Mouse (Mus musculus) heart, postnatal 25 days (tissue): ENCODE measurements around the gene Slc12a8. TPM values are rescaled to one million over a fixed set of nuclear protein-coding genes. Genes with fewer than 3 reads are reported as not detected.

Experiments
- DNase-seq: peaks from one replicate; pipeline ENCODE4 v3.0.0; 2022; ENCODE audit warnings: low spot score
- intact Hi-C: fragments of 180-260 bp; cut with DNase I; formaldehyde crosslinking; loops from one replicate; pipeline ENCODE4 v1.15.1; 2025
- total RNA-seq, 2 experiments: library from RNA; stranded (reverse); gene quantifications; 2 replicates each; pipeline ENCODE4 v1.2.3; 2021

The Slc12a8 gene
- total RNA-seq, 2 experiments from 2014 or later: 0.50 to 0.60 TPM

DNA sequence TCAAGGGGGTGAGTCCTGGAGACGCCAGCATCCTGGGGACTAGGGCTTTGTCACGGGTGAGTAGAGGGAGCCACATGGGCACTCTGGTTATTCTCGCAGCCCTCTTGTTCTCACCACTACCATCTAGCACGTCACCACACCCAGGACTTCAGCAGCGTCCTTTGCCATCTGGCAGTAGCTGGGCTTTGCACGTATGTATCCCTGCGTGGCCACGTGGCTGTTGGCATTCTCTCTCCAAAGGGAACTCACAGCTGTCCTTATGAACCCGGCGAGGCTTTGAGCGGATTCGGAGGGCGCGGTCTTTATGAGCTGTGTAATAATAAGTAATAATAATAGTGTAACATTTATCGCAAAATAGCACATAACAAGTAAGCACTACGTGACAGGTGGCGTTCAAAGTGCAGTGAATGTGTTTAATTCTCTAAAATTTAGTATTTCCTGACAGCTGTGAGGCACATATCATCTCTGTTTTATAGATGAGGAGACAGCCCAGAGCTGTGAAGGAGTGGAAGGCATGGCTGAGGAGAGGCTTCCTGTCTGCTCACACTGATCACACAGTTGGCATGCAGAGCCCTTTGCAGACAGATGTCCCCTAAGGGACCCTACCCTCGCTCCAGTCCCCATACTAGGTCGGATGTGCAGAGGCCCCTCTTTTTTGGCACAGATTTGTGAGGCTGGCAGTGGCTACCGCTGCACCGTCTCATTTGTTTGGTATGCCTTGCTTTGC lies 20.5 kb downstream of the Slc12a8 start:
- no peak for DNase-seq
- intact Hi-C loops: no loop called here

DNA sequence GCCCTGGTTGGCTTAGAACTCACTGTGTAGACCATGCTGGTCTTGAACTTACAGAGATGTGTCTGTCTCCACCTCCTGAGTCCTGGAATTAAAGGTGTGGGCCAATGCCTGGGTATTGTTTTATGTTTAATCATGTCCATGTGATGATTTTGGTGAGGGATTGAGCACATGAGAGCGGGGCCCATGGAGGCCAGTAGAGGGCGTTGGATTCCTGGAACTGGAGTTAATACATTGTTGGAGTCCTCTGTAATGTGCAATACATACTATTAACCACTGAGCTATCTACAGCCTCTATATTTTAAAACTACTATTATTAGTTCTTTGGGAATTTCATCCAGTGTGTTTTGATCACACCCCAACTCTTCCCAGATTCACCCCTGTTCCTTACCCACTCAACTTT lies 27.2 kb downstream of the Slc12a8 start:
- DNase-seq: no peak
- intact Hi-C loops: loop anchor here (10.0 kb wide), 1 partner anchor 210 kb away; no protein-coding TSS in a partner anchor

DNA sequence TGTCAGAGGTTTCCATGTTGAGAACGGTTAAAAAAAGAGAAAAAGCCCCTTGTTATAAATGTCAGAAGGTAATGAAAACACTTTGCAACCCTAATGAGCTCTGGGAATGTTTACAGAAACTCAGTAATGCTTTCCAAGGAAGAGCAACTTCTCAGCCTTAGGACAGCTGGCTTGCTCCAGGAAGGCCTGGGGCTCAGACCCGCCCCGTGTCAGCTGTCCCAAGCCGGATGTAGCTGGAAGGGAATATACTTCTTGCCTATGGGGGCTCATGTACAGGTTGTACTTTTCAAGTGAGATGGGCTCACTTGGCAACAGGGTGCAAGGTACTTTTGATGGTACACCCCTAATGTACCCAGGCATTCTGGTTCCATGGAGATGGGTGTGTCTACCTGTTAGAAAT lies 28.4 kb downstream of the Slc12a8 start:
- intact Hi-C loops: loop anchor here (10.0 kb wide), 1 partner anchor 211 kb away; no protein-coding TSS in a partner anchor

DNA sequence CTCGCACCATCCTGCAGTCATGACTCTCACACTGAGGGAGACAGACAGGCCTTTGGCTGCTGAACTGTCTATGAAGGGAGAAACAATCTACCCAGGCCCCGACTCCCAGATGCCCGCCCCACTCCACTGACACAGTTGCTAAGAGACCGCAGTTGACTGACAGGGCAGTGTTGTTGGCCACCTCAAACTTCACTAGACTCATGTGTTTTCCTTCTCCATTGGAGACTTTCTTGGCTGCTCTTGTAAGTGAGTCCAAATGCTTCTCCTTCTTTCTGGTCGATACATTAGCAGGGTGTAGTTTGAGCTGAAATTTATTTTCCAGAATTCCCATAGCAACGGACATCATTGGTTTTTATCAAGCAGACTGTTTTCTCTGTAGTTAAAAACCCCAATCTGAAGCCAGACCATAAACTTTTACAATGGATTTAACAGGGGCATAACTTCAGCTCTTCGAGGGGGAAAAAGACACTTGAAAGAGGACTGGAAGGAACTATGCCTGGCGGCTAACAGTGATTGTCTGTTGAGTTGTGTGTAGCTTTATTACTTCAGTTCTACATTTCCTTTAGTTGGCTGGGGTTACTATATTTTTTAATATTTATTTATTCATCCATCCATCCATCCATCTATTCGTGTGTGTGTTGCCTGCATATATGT lies 36.7 kb downstream of the Slc12a8 start:
- no peak for DNase-seq
- intact Hi-C loops: no loop called here

More for the DNA sequence above, 28.4 kb downstream of the Slc12a8 start:
- no peak for DNase-seq

DNA sequence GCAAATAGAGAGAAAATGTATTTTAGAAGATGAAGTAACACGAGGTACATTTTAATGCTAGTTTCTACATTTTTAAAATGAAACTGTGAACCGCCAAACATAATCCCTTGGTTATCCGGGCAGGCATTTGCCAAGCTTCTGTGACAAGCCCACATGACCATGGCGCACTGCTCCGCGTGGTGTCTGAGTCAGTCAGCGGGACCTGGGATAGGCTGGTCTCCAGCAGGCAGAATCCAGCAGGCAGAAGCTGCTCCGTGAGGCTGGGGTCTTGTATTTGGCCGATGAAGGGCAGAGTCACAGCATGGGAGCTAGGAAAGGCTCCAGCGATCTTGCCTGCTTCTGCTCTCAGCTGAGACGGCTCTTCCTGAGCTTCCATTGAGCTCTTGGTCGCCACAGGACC lies 41.0 kb downstream of the Slc12a8 start:
- intact Hi-C loops: loop anchor here (2.0 kb wide), 1 partner anchor 241 kb away; no protein-coding TSS in a partner anchor

DNA sequence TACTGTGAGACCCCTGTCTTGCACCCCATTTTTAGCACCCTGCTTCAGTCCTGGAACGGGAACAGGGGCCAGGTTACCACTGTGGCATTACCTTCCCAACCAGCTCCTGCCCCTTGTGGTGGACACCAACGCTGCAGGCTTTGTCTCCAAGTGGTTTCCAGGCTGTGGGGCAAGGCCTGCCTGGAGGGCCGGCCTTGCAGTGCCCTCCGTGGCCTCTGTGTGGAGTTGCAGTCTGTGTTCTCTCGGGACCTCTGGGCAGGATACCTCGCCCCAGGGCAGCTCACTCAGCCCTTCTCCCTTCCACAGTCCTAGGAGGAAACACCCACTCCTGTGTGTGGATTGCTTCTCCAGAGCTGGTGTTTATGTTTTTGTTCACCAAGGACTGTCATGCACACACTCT lies 43.2 kb downstream of the Slc12a8 start:
- intact Hi-C loops: loop anchor here (1.0 to 5.0 kb wide), 2 partner anchors 127 to 180 kb away; no protein-coding TSS in a partner anchor
- DNase-seq: peak; percentile 85

More for the DNA sequence above, 41.0 kb downstream of the Slc12a8 start:
- no peak for DNase-seq

DNA sequence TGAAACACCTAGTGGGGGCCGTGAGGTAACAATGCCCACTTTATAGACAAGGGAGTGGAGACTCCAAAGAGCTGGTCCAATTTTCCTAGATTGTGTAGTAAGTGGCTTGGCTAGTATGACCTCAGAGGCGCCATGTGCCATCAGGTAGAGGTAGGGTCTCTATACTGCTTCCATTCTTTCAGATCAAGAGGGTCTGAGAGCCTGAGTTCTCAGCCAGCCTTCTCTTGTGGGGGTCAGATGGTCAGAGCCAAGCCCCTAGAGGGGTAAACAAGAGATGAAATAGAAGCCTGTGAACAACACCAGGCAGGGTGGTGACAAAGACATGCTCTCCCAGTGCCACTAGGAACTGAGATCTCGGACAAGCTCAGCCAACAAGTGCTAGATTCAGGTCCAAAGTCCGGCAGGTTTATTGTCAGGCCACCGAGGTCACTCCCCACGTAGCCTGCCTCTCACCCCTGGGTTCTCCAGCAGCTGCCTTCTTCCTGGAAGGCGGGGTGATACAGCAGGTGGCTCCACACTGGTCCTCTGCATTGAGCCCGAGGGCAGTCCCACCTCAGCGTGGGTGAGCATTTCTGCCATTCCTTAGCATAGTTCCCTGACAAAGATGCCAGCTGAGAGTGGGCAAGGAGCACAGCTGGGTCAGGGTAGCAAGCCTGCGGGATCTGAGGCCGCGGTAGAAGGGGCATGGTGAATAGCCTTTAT lies 44.3 kb downstream of the Slc12a8 start:
- intact Hi-C loops: loop anchor here (2.0 to 5.0 kb wide), 2 partner anchors 17 to 126 kb away; no protein-coding TSS in a partner anchor
- no peak for DNase-seq

DNA sequence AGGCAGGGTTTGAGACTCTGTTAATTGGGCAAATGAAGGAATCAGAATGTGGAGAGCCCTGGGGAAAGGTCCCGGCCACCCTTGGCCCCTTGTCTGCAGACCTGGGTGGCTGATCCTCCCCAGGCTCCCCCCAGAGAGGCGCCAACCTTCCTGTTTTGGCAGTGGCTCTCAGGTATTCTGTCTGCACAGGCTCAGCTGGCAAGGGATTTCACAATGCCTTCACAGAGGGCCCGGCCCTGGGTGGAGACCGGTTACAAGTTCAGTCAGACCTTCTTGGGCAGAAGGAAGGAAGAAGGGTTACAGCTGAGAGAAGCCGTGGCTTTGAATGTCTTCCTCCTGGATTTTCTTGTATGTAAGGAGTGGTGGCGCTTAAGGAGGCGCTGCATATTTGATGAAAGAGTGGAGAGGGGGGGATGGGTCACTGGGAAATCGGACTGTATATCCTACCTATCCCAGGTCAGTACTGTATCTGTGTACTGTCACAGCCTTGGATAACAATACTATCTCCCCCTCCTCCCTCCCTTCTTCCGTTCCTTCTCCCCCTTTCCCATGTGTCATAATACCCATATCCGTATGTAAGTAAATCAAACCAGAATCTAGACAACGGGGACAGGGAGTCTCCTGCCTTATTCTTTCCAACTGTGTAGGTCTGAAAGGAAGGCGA lies 45.9 kb downstream of the Slc12a8 start:
- intact Hi-C loops: loop anchor here (2.0 to 5.0 kb wide), 2 partner anchors 16 to 124 kb away; no protein-coding TSS in a partner anchor
- DNase-seq: peak; percentile 56

DNA sequence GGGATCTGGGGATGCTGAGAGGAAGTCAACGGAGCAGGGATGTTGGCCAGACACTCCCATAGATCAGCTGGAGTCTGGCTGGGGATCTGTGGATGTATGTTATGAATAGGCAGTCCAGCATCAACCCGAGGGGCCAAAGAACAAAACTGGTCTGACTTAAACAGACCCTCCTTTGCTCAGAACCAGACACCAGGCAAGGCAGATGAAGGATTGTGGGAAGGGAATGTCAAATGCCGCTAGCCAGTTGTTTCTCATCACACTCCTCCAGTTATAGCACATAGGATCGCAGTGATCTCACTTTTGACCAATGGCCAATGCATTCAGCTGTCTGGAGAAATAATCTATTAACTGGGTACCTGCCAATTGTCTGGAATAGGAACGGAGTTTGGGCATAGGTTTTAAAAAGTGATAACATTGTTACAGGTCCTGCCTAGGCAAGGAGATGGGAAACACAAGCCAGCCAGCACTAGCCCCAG lies 46.4 kb downstream of the Slc12a8 start:
- intact Hi-C loops: loop anchor here (2.0 to 5.0 kb wide), 2 partner anchors 15 to 124 kb away; no protein-coding TSS in a partner anchor
- no peak for DNase-seq

DNA sequence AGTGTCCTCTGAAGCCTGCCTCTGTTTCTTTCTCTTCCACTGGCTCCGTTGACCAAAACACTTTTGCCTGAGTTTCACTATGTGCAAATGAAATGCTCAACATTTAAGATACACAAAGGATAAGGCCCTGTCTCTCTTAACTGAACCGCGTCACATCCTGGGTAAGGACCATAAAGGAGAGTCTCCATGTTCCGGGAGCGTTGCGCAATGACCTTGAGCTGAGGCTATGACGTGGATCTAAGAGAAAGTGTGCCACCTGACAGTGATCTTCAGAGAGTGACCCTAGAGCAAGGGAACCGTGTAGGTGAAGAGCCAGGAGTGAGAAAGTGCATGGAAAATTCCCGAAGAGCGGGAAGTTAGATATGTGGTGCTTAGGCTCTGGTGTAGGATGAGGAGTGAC lies 49.3 kb downstream of the Slc12a8 start:
- no peak for DNase-seq
- intact Hi-C loops: no loop called here

DNA sequence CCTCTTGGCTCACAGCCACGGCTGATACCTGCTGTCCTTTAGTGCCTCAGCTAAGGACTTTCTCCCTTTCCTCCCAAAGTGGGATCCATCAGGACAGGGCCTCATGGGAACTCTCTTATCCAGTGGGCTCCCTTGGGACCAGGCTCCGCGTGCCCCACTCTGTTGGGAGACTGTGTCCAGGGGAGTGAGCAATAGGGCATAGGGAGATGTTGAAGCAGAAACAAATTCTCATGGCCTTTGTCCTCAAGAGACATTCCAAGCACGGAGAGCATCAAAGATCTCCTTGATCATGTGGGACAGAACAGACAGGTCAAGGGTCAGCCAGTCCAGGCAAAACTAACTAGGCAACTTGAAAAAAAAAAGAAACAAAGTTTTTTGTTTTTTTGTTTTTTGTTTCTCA lies 50.6 kb downstream of the Slc12a8 start:
- no peak for DNase-seq
- intact Hi-C loops: no loop called here

DNA sequence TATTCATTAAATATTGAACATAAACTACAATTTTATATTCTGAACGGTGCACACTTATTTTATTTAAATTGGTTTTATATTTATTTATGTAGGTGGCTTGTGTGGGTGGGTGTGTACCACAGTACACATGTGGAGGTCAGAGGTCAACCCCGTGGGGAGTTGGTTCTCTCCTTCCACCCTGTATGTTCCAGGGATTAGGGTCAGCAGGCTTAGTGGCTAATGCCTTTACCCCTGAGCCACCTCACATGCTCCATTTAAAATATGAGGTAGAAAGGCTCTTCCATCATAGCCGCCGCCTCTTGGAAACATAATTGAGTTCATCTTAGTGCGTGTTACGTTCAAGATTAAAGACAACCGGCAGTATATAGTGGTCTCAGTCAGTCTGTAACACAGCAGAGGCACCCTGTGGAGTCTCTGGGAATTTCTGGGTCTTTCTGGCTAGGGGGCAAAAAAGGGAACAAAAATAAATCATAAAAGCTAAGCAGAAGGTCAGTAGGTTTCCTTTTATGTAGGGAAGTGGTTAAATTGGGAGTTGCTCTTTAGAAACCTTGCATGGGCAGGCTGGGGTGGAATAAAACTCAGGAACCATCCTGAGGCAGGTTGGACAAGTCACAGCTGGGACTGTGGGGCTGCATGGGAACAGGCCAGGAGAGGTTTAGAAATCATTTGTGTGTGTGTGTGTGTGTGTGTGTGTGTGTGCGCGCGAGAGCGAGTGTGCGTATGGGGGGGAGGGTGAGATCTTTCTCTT lies 51.3 kb downstream of the Slc12a8 start:
- DNase-seq: no peak
- intact Hi-C loops: no loop called here

DNA sequence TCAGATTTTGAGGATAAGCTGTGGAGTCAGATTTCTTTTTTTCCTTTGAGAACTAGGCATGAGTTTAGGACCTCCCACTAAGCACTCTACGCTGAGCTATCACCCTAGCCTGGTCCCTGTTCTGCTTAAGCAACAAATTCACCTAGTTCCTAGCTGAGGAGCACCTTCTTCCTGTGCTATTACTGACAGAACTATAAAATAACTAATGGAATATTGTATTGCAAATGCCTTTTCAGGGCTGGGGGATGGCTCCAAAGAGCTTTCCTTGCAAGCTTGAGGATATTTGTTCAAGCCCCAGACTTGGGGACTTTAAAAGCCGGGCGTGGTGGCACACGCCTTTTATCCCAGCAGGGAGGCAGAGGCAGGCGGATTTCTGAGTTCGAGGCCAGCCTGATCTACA lies 55.5 kb downstream of the Slc12a8 start:
- intact Hi-C loops: no loop called here
- no peak for DNase-seq

DNA sequence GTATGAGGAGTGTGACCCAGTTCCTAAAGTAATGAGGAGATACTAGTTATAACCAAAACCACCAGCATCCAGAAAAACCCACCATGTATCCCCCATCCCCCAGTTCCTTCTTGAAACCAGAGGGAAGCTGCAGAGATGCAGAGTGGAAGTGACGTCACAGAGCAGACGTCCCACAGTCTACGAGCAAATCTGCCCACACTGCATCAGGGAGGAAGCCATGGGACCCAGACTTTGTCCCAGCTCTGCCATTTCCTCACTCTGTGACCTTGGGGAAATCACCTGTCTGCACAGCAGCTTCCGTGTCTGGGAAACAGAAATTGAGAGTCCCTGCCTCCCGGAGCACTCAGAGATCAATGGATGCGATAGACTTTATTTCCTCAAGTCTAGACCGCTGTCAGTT lies 56.6 kb downstream of the Slc12a8 start:
- intact Hi-C loops: no loop called here
- DNase-seq: no peak

DNA sequence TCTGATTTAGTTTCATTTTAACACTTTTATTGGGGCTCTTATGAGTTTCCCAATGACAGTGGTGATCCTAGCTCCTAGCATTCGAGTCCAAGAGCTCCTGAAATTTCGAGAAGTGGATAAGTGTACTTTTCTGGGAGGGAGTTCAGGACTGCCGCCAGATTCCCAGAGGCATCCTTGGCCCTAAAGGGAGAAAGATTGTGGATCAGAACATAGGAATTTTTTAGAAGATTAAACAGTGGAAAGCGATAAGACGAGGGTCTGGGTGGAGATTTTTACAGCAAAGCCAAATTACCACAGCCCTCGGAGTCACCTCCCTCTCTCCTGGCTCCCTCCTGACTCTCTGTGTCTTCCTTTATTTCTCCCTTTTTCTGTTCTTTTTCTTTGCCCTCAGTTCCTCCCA lies 58.6 kb downstream of the Slc12a8 start:
- intact Hi-C loops: no loop called here
- no peak for DNase-seq

DNA sequence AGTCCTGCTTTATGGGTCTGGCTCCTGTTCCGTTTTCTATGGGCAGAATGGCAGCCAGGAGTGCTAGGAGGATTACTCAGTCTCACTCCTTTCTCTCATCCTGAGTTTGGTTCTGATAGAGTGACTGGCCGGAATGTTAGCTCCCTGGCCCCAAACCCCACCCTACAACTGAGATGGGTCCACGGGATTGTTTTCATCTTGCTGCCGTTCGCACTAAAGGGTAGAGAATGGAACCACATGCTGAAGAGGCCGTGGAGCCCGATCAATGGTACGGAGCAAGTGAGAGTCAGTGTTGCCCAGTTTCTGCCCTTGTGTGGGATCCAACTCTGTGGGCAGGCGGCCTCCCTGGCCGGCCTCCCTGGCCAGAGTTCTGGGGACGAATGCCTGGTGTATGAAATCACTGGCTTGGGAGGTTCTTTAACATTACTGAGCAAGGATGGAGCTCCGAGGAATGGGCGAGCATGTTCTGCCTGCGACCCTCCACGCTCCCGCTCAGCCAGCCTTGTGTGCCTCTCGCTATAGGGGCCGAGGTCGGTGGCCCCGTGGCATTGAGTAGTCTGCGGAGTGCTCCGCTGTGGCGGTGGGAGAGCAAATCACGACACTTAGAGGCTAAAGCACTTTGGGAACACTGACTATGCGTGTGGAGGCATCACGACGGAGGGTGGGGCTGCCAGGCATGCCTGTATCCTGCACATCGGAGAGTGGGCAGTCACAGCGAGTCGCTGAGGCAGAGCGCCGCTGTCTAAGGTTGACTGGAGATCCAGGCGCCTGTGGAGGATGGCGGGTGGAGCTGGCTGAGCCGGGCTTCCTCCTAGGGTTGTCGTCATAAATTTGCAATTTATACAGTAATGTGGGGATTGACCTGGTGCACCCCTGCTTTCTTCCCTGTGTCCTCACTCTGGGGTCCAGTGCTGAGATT lies 59.4 kb downstream of the Slc12a8 start:
- DNase-seq: no peak
- intact Hi-C loops: no loop called here

DNA sequence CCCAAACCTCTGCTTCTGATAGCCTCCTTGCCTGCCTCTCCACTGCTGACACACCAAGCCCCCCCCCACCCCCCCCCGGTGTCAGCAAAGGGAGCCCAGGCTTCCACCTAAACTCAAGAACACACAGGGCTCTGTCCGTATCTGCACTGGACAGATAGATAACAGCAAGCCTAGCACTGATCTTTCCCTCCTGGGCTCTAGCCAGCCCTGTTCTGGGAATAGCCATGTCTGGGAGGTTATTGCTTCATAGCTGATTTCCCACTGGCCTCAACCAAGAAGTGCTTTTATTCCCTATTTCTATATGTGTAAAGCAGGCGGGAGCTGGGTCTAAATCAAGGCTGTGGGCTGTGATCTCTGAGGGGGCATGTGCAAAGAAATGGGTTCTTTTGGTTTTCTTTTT lies 61.3 kb downstream of the Slc12a8 start:
- intact Hi-C loops: loop anchor here (2.0 kb wide), 1 partner anchor 16 kb away; no protein-coding TSS in a partner anchor
- DNase-seq: no peak

DNA sequence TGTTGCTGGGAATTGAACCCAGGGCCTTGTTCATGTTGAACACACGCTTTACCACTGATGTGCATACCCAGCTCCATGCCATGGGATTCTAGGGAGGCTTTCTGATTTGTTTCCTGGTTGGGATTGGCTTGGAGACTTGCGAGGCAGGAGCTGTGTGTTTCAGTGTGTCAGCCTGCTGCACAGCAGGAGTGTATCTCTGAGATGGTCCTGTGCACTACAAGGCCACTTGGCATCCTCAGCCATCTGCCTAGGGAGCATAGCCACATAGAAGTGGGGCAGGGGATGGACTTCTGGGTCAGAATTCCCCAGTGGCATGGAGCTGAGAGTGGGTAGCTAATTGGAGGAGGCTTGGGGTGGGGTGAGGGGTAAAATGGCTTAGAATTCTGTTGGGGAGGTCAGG lies 63.2 kb downstream of the Slc12a8 start:
- intact Hi-C loops: no loop called here
- DNase-seq: no peak
